8 mouse cellular contexts compared by ENCODE assay signal in the genomic region with DNA sequence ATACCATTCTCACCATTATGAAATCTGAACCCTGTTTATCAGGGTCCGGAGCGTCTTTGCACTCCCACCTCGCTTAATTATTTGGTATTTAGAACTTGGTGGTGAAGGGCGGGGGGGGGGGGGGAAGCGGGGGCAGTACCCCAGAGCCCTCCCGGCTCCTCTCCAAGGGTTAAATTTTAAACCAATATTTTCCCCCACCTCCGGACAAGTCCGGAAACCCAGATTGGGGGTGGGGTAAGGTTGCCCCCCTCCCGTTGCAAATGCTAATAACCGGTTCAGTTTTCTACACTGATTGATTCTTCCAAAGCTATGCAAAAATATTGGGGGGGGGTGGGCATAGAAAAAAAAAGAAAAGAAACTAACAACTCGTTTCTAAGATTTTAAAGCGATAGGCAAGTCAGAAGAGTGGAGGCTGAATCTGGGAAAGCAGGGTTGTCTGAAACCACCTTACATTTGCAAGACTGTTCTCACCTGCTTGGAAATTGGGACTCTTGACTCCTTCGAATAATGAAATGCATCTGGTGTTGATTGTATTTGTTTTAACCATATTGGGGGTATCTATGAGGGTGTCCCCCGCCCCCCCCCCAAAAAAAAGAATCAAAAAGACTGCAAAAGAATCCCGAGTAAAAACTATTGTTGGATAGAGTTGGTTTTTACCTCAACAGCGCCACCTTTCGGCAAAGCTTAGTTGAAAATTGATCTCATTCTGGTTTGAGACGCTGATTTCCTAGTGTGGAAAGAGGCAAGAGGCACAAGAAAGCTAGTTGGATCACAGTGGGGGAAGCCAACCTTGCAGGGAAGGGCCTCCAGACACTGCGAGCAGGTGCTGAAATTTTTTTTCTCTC. TPM values are rescaled to one million over a fixed set of nuclear protein-coding genes. Genes with fewer than 3 reads are reported as not detected.
A peak's percentile ranks its signal among the peaks of the same experiment; 100 is the strongest.
DNase-seq lines count a peak whose midpoint lies in the region; ATAC-seq lines count a peak whose summit lies in the region.

No protein-coding gene starts in this region.

- H3K9ac ChIP-seq in intestine, embryonic 14.5 days (ENCODE audit: low read length): peak overlapping the region; percentile 20; the same call in 1 of the 2 replicates

- H3K27ac ChIP-seq in intestine, embryonic 14.5 days (ENCODE audit: low read depth): no peak overlapping the region
- peak overlapping the region; percentile 94 for H3K27ac ChIP-seq in macrophage

- H3K27me3 ChIP-seq in intestine, embryonic 14.5 days (replicated peaks; ENCODE audit: control insufficient read depth, insufficient read depth, low read length): no peaks in the 10 kb centered on the region

- peaks cover 19% of the 10 kb centered on the region for H3K4me1 ChIP-seq in intestine, embryonic 14.5 days (replicated peaks; ENCODE audit: control insufficient read depth, insufficient read depth, low read length)

- peak; percentile 45 for DNase-seq in WW6 (ENCODE audit: low read depth, low spot score)
- DNase-seq in cerebellum, postnatal 36 days: peak; percentile 76 to 88
- DNase-seq in gastrocnemius, adult 18-20 months (ENCODE audit: low spot score): peak; percentile 87
- peak; percentile 97 for DNase-seq in intestine, embryonic 14.5 days (ENCODE audit: low spot score)
- peak; percentile 38 to 54 for DNase-seq in left cerebral cortex, adult 8-10 months (ENCODE audit: low spot score in 2 of 2)
- peak; percentile 68 for DNase-seq in right cerebral cortex, postnatal 25 days
- DNase-seq in urinary bladder, postnatal 36 days (ENCODE audit: low spot score in 2 of 2): peak; percentile 66 to 79

- peak overlapping the region; percentile 70 for H3K4me2 ChIP-seq in intestine, embryonic 14.5 days (ENCODE audit: low read length)

- no peak for ATAC-seq in intestine, embryonic 14.5 days (replicated peaks; ENCODE audit: low FRiP score, low TSS enrichment, low read depth)

- no peaks in the 10 kb centered on the region for H3K36me3 ChIP-seq in intestine, embryonic 14.5 days (ENCODE audit: control insufficient read depth, insufficient read depth, low read length)
- no peaks in the 10 kb centered on the region for H3K36me3 ChIP-seq in macrophage (ENCODE audit: inconsistent target)

- H3K9me3 ChIP-seq in intestine, embryonic 14.5 days (ENCODE audit: control insufficient read depth, low read length): no peaks in the 10 kb centered on the region

- H3K4me3 ChIP-seq in intestine, embryonic 14.5 days (ENCODE audit: low read depth, low read length): peak overlapping the region; percentile 80
- H3K4me3 ChIP-seq in macrophage (ENCODE audit: inconsistent target): peak overlapping the region; percentile 78

- H3K79me2 ChIP-seq in macrophage (ENCODE audit: inconsistent target): peaks cover 27% of the 10 kb centered on the region

- WGBS in intestine, embryonic 14.5 days: 2% methylated on average over 19 of the region's 19 CpGs
- WGBS in macrophage (ENCODE audit: missing documents): 2% methylated on average over 11 of the region's 19 CpGs

RNA-seq across cellular contexts. Expression of gene Maf, which starts 1.6 kb away (rescaled TPM):
- 100 to 1,000 TPM; 145 to 163 TPM for total RNA-seq in gastrocnemius, adult 18-20 months (2021)
- polyA plus RNA-seq in intestine, embryonic 14.5 days (2014; fragmentation: Nextera tagmentation; extraction: Ambion mirVana): 10.2 and 10.3 TPM in 2 replicates
- 10 to 100 TPM; 19.8 to 22.1 (median 20.9) TPM for total RNA-seq in left cerebral cortex, adult 8-10 months (2022)
- total RNA-seq in macrophage (2018; cell fraction: chromatin; rRNA removed): 100 to 1,000 TPM in 18 of 26 experiments, 10 to 100 TPM in 8; 44.1 to 385 (median 147) TPM
- 100 to 1,000 TPM; 129 to 470 (median 308) TPM for total RNA-seq in macrophage (2018; cell fraction: cytosol; rRNA removed)
- 100 to 1,000 TPM; 125 to 747 (median 306) TPM for total RNA-seq in macrophage (2018; cell fraction: nucleus; rRNA removed)
- polyA plus RNA-seq in macrophage (2018): 256 to 336 TPM (median 283 TPM) in 3 replicates

Comparison
In these comparisons a context has a peak if more than half of its experiments do, and no peak if none do; other contexts are left out.
1. DNase-seq: peak in every context shown above with its lines; median percentile 97 in intestine, embryonic 14.5 days; 87 in gastrocnemius, adult 18-20 months; 82 in cerebellum, postnatal 36 days; 72 in urinary bladder, postnatal 36 days; 68 in right cerebral cortex, postnatal 25 days; 46 in left cerebral cortex, adult 8-10 months; 45 in WW6.
2. RNA of gene Maf, which starts 1.6 kb away (total RNA-seq): 145 to 163 TPM in gastrocnemius, adult 18-20 months; 19.8 to 22.1 TPM in left cerebral cortex, adult 8-10 months; every median in the first group is over 4 times any median in the second.